Mouse (Mus musculus) limb, embryonic 12.5 days (tissue): ENCODE data around the gene Gm7995. TPM values are rescaled to one million over a fixed set of nuclear protein-coding genes. Genes with fewer than 3 reads are reported as not detected.
"Not testable (repeated sequence)": the region's sequence is repeated elsewhere in the genome, so short reads cannot be mapped to it uniquely, and the experiment has no call there.

Source experiments
- ATAC-seq: fragments of 200-750 bp; cut with Nextera tagmentation; 2 replicates; pipeline ENCODE4 v1.8.0; 2017; ENCODE audit warnings: low read depth, moderate TSS enrichment; ENCODE audit not compliant: insufficient number of reproducible peaks, insufficient read depth, low FRiP score, low TSS enrichment
- H3K27ac ChIP-seq: fragments of 300-500 bp; sonication (generic); 2 replicates; pipeline ENCODE4 v1.5.1; 2016; ENCODE audit warnings: mild to moderate bottlenecking, moderate library complexity
- H3K27me3 ChIP-seq: fragments of 300-500 bp; sonication (generic); 2 replicates; pipeline ENCODE4 v1.6.1; 2016; ENCODE audit warnings: mild to moderate bottlenecking, moderate library complexity
- H3K36me3 ChIP-seq: fragments of 300-500 bp; sonication (generic); 2 replicates; pipeline ENCODE4 v1.6.1; 2016; ENCODE audit warnings: mild to moderate bottlenecking, moderate library complexity
- H3K4me1 ChIP-seq: fragments of 300-500 bp; sonication (generic); replicated peaks from 2 replicates; pipeline ENCODE4 v1.6.1; 2016
- H3K4me2 ChIP-seq: fragments of 300-500 bp; sonication (generic); 2 replicates; pipeline ENCODE4 v1.6.1; 2016; ENCODE audit warnings: mild to moderate bottlenecking, moderate library complexity
- H3K4me3 ChIP-seq: fragments of 300-500 bp; sonication (generic); replicated peaks from 2 replicates; pipeline ENCODE4 v1.5.1; 2016; ENCODE audit warnings: mild to moderate bottlenecking
- H3K9ac ChIP-seq: fragments of 300-500 bp; sonication (generic); replicated peaks from 2 replicates; pipeline ENCODE4 v1.6.1; 2016; ENCODE audit warnings: mild to moderate bottlenecking, moderate library complexity
- H3K9me3 ChIP-seq: fragments of 300-500 bp; sonication (generic); 2 replicates; pipeline ENCODE4 v1.6.1; 2016; ENCODE audit warnings: mild to moderate bottlenecking, moderate library complexity
- WGBS: fragments of 180-500 bp; shearing (Covaris S2); methylation state at CpG from one replicate; pipeline ENCODE4 v1.1.7; 2016; 5-methylcytosine and 5-hydroxymethylcytosine counted together
- microRNA-seq: library from miRNA; unstranded; fragments of <30 nt; microRNA quantifications from one replicate; pipeline ENCODE4, GENCODE M21; 2017
- polyA plus RNA-seq: library from polyadenylated mRNA; unstranded; fragments of >200 nt; fragmentation: Nextera tagmentation; extraction: Ambion mirVana; gene quantifications from 2 replicates; pipeline ENCODE4 v1.2.1, GENCODE M21; 2016

Gene Gm7995
- not detected in 2 replicates for polyA plus RNA-seq

- not testable (repeated sequence) for H3K9ac ChIP-seq, ATAC-seq, H3K27me3 ChIP-seq, H3K27ac ChIP-seq, H3K4me2 ChIP-seq, H3K4me1 ChIP-seq, H3K9me3 ChIP-seq, H3K4me3 ChIP-seq, H3K36me3 ChIP-seq
- WGBS: no CpG with 5 or more reads among the region's 1 CpGs
Measured at GRCm38 (mm10) chr14:42309910-42310309, at the start of gene Gm7995. Gm7995 (plus strand) TSS chr14:42310210.

DNA sequence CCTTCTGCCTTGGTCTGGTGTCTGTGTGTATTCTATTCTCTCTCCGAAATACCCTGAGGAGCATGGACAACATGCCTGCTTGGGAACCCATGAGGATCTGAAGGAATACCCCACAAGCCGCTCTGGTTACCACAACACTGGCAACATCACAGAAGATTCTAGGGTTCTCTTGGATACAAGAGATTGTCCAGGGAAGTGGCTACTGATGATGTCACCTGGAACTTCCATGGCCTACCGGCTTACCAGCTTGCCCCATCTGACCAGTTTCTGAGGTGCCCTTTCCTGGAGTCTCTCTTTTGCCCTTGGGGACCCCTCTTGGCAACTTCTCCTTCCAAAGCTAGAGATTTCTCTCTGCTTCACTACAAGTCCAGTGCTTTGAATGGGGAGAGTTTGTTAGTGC lies 12.8 kb upstream of the Gm7995 start, which contains the start of gene Gm9611:
TSS of gene Gm9611 (minus strand) at position 101 of the 400 bp plus-strand sequence.
- H3K36me3 ChIP-seq, H3K27ac ChIP-seq, H3K4me3 ChIP-seq, H3K27me3 ChIP-seq, H3K9me3 ChIP-seq, ATAC-seq, H3K4me2 ChIP-seq, H3K4me1 ChIP-seq, H3K9ac ChIP-seq: not testable (repeated sequence)
- 100% methylated on average over 1 of the region's 3 CpGs for WGBS

Small RNA genes within 50 kb of the gene (microRNA-seq; reads per million reads assigned to microRNA genes)
- gene Gm25208: not detected
- not detected for gene Gm25892

Other genes starting within 250 kb of the Gm7995 start
- not detected in 2 replicates for gene Gm7951, start 192.8 kb upstream of the Gm7995 start, polyA plus RNA-seq
- gene Gm17027, start 147.6 kb upstream of the Gm7995 start, polyA plus RNA-seq: not detected in 2 replicates
- not detected in 2 replicates for gene Gm3573, start 119.4 kb upstream of the Gm7995 start, polyA plus RNA-seq
- not detected in 2 replicates for gene Gm17026, start 50.2 kb upstream of the Gm7995 start, polyA plus RNA-seq
- gene Gm9611, start 12.9 kb upstream of the Gm7995 start, polyA plus RNA-seq: not detected in 2 replicates
- not detected in 2 replicates for gene Gm8005, start 129.5 kb downstream of the Gm7995 start, polyA plus RNA-seq
- gene Gm8011, start 153.7 kb downstream of the Gm7995 start, polyA plus RNA-seq: not detected in 2 replicates
- not detected in 2 replicates for gene Gm8020, start 192.1 kb downstream of the Gm7995 start, polyA plus RNA-seq
- not detected in 2 replicates for gene Gm8024, start 214.1 kb downstream of the Gm7995 start, polyA plus RNA-seq